Mouse (Mus musculus): ENCODE measurements around the gene Gm10382.
"Not testable (repeated sequence)": the region's sequence is repeated elsewhere in the genome, so short reads cannot be mapped to it uniquely, and the experiment has no call there.

Gm10382 gene

DNA sequence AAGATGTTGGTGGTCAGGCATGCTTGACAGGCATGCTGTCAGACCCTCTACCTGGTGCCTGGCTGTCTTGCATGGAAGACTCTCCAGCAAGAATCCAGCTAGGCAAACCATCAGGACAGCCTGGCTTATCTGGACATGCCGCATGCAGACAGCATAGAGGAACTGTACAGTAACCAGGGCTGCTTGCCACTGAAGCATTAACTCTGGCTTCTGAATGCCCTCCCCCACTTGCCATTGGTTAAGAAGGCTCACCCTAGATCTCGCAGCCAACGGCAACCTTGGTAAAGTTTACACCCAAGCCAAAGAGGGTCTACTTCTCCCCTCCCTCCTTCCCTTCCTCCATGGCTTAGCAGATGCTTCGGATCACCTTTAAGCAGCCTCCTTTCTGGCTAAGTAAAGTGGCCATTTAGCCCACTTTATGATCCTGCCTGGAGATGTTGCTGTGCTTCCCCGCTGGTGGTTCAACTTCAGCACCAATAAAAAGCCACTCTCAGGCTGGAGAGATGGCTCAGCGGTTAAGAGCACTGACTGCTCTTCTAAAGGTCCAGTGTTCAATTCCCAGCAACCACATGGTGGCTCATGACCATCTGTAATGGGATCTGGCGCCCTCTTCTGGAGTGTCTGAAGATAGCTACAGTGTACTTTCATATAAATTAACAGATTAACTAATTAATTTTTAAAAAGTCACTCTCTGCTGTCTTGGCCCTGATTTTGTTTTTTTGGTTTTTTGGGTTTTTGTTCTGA lies 18.0 kb upstream of the Gm10382 start:
- no peak for DNase-seq

DNA sequence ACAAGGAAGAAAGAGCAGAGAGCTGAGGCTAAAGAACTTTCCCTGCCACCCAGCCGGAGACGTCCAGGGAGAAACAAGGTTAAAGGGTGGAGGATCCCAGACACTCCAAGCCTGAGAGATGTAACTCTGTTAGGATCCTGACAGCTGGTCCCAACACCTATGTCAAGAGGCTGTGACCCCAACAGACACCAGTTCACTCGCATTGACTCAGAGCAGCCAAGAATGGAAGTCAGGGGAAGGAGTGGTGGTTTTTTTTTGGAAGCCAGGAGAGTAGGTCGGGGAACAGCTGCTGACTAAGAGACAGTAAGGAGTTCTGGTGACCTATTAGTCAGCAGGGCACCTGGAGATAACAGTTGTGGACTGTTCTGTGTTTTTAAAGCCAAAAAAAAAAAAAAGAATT lies 17.1 kb upstream of the Gm10382 start:
- DNase-seq = no peak

DNA sequence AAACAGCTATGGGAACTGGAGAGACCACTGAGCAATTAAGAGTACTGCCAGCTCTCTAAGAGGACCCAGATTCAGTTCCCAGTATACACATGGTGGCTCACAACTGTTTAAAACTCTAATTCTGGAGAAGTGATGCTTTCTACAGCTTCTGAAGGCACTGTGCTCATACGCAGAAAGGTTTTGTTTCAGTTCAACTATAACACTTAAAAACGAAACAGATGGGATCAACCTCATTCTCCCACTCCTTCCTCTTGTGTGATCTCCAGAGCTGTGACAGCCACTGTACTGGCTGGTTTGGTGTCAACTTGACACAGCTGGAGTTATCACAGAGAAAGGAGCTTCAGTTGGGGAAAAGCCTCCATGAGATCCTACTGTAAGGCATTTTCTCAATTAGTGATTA lies 13.3 kb upstream of the Gm10382 start:
- DNase-seq = no peak

DNA sequence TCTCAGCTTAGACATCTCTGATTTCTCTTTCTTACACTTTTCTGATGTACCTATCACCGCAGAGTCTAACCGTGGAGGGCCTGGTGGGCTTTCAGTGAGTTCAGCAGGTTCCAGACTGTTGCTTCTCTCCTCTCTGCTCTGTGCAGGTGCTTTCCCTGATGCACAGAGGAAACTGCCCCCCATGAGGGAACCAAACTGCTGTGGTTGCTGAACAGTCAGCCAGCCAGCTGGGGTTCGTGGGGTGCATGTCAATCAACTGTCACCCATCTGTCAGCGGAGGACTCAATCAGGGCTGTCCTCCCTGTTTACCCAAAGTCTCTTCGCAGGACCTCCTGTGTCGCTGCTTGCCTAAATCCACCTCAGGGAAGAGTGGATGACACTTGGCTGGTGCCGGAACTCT lies 11.9 kb upstream of the Gm10382 start:
- no peak for DNase-seq

DNA sequence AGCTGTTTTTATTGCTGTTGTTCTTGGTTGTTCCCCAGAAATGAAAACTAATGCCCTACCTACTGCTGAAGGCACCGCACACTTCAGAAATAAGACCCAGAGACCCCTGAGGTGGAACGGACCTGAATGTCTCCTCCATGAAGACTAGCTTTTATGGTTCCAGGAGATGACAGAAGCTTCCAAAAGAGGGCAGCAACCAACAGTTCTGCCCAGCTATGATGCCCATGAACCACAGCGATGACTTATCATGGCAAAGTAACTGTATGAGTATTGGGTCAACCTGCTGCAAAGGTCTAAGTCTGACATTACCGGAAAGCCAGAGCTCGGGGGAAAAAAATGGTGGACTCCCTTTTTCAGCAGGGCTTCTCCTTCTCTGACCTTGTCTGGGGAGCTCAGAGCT lies 10.2 kb upstream of the Gm10382 start:
- DNase-seq = no peak

DNA sequence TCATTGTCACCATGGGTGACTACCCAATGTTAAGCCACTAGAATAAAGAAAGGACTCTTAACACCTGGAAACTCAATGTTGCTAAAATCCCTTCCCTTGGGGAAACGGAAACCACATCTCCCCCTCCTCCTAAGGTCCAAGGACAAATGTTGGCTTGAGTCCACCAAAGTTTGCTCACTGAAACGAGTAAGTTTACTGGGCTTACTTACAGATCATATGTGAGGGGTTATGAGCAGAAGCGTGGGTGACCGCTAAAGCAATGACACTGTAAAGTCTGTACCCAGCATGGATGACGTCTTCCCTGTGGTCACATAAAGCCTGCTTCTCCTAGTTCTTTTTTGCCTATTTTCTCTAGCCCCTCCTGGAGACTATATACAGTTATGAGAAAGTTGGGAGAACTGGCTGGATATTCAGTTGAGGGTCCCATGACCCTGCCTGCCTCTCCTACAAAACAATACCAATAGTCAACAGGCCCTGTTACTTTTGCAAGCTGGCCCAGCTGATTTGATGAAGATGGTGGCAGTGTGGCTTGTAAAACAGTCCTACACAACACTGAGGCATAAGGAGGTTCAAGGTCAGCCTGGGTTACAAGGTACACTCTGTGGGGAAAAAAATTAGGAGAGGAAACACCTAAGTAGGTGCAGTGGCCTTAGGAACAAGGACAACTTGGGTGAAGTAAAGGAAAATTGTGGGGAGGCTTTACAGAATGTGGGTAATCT lies 7.0 kb upstream of the Gm10382 start:
- no peak for DNase-seq

DNA sequence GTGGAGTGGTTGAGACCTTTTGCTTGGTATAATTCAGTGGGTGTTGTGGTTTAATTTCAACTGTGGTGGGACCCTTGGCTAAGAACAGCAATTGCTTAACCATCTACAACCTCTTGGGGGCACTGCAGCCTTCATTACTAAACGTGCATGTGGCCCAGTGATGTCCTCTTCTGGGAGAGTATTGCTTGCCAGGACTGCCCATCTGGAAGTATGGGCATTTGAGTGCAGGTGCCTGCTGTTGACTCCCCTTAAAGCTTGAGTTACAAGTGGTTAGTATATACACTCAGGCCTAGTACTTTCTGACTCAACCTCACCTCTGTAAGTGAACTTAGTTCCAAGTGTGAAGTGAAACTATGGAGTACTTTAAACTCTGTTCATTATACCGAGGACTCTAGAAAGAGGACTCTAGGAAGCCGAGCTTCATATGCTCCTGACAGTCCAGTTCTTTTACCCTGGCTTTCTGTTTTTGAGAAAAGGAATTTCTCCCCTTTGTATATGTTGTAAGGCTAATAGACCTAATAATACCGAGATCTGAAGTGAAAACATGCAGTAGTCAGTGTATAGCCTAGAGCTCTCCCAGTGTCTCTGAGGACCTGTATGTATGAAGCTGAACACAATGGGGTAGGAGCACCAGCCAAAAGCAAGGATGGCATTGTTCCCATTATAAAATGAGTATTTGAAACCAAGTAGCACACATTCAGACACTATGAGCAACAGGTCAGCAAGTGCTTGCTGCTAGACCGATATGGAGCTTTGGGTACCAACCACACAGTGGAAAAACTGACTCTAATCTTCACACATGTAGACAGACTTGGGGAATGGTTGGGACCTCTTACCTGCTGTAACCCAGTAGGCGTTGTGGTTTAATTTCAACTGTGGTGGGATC lies 6.2 kb upstream of the Gm10382 start:
- DNase-seq = peak; percentile 59

DNA sequence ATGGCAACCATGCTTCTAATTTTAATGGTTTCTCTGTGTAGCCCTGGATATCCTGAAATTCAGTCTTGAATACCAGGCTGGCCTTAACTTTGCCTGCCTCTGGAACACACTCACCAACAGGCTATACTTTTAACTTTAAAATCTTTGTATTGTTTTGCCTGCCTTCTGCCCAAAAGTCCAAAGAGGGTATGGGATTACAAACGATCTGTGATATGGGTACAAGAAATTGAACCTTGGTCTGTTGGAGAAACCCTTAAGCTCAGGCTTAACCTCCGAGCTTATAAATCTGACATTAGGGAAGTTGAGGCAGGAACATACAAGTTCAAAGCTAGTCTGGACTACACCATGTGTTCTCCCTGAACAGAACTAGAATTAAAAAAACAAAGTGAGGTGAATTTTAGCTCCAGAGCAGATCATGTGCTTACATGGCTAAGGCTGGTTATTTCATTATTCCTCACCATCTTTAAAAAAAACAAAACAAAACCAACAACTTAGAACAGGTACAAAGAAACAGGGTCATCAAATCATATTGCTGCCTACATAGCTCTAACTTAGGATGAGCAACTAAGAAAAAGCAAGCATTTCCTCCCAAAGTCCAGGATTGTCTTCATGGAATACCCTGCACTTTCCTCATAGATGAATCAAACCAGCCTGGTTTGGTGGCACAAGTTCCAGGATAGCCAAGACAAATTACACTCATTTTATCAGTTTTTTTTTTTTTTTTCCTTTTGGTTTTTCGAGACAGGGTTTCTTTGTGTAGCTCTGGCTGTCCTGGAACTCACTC lies 5.3 kb upstream of the Gm10382 start:
- no peak for DNase-seq

DNA sequence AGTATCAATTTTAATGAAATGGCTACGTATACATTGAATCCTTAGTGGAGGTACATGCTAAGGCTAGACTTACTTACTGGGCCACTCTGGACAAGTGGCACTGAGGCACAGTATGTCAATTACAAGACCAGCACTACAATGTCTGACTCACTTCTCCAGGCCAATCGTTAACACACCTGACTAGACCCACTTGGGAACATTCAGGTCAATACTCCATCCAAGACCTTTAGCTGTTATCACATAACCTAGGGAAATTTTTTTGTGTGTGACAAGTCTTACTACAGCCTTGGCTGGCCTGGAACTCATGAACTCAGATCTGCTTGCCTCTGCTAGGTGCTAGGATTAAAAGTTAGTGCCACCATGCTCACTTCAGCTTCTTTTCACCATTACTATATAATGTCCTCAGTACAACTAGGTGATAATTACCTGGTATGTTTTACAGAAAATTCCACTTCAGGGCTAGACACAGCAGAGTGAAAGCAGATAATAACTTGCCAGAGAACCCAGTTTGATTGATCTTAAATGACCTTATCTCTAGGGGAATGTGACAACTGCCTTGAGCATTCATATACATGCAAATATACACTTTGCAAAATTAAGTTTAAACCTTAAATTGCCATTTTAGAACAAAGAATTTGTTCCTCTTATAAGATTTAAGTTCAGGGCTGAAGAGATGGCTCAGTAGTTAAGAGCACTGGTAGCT lies 4.5 kb upstream of the Gm10382 start:
- no peak for DNase-seq

DNA sequence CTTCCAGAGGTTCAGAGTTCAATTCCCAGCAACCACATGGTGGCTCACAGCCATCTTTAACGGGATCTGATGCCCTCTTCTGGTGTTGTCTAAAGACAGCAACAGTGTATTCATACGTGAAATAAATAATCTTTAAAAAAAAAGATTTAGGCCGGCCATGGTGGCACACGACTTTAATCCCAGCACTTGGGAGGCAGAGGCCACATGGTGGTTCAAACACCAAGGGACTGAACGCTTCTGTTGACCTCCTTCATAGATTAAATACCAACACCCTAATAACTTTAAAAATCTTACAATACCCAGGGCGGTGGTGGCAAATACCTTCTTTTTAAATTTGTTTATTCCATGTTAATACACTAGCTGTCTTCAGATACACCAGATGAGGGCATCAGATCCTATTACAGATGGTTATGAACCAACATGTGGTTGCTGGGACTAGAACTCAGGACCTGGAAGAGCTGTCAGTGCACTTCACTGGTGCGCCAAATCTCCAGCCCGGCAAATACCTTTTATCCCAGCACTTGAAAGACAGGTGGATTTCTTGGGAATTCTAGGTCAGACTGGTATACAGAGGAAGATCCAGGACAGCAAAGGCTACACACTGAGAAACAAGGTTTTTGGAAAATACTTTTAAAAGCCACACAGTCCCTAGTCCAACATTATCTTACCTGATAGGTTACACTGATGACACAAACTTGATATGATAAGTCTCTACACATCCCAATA lies 3.7 kb upstream of the Gm10382 start:
- no peak for DNase-seq

DNA sequence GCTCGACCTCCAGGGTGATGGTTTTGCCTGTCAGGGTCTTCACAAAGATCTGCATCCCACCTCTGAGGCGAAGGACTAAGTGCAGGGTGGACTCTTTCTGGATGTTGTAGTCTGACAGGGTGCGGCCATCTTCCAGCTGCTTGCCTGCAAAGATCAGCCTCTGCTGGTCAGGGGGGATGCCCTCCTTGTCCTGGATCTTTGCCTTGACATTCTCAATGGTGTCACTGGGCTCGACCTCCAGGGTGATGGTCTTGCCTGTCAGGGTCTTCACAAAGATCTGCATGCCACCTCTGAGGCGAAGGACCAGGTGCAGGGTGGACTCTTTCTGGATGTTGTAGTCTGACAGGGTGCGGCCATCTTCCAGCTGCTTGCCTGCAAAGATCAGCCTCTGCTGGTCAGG lies 1.8 kb upstream of the Gm10382 start:
- DNase-seq = not testable (repeated sequence)

DNA sequence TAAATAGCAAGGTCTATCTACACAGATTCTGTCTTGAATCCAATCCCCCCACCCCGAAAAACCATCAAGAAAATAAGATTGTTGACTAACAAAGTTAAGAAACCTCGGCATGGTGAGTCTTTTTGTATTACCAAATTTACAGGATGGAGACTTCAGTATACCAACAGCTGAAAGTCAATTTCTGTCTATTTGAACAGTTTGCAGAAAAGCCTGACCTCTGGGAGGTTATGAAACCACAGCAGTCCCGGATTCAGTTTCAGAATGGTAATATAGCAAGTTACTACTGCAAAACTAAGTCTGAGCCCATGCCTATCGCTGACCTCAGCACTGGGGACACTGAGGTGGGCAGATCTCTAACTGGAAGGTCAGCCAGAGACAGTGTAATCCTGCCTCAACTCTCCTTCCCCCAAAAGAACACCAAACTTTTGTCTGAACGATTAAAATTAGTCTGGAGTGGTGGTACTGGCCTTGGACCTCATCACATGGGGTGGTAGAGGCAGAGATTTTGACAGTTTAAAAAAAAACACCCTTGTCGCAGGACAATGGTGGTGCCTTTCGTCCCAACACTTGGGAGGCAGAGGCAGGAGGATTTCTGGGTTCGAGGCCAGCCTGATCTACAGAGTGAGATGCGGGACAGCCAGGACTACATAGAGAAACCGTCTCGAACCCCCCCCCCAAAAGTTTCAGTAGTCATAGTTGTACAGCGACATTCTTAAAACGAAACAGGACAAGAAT lies 597 bp upstream of the Gm10382 start:
- no peak for DNase-seq

DNA sequence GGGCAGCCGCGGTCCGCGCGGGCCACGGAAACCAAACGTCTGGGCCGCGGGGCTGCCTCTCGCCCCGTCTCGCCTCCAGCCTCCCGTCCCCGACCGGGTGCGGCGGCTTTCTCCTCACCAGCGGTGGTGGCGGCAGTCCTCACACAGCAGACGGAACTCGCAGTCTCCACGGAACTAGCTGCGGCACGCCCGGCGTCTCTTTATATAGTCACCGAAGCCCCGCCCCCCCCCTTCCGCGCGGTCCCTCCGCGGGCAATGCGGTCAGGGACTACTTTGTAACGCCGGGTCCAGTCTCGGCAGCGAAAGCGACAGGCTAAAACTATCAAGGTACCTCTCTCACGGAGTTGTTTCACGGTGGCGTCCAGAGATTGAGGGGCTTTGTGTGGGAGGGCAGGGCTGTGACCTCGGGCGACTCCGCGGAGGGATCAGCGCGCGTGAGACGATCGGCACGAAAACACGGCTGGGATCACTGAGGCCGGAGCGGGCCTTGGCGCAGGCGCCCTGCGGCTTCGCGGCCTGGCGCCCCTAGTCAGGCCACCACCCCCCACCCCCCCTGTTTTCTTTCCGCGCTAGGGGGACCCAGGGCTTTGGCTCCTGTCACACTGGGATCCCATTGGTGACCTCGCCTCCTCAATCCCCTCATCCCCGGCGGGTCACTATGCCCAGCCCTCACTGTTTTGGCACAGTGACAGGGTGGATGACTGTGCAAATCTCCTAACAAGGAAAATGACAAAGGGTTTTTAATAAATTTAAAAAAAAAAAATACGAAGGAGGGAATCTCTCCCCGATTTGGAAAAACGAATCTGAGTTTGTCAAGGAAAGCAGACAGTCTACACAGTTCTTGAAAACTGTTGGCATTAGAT lies 688 bp downstream of the Gm10382 start, which contains the start of gene Ubc:
Ubc (minus strand) TSS at position 624 of the 863 bp plus-strand sequence.
- DNase-seq = peak; percentile 86

DNA sequence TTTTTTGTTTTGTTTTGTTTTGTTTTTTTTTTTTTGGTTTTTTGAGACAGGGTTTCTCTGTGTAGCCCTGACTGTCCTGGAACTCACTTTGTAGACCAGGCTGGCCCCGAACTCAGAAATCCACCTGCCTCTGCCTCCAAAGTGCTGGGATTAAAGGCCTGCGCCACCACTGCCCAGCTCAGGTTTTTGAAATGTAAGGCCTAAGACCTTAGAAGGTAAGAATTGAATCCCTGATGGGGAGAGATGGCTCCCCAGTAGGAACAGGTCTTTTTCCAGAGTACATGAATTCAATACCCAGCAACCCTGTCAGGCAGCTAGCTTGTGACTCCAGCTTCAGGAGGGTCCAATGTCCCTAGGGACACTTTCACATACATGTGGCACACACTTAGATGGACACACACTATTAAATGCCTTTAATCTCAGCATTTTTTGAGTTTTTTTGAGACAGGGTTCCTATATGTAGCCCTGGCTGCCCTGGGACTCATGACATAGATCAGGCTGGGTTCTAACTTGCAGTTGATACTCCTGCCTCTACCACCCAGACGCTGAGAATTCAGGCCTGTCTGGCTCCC lies 1.9 kb downstream of the Gm10382 start:
- DNase-seq = no peak

DNA sequence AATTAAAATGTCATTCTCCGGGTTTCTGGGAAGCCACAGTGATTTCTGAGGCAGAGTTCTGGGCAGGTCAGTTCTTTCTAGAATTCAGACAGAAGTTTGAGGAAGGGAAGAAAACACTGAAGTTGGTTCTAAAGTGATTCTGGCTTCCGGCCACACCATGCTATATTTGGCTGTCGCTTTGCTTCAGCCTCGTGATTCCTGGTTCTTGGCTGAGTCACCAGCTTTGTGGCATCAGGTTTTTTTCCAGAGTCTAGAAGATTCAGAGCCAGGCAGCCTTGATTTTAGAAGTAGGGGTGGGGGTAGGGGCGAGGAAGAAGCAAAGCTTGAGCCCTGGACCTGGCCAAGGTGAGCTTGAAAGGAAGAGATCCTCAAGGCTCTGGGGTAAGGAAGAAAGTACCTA lies 2.5 kb downstream of the Gm10382 start:
- peak; percentile 69 for DNase-seq

DNA sequence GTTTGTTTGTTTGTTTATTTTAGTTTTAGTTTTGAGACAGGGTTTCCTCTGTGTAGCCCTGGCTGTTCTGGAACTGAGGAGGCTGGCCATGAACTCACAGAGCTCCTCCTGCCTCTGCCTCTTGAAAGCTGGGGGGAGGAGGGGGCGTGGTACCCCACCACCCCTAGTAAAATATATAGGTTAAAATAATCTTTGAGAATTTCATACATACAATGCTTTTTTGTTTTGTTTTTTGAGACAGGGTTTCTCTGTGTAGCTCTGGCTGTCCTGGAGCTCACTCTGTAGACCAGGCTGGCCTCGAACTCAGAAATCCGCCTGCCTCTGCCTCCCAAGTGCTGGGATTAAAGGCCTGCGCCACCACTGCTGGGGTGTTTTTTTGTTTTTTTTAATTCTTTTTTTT lies 3.1 kb downstream of the Gm10382 start:
- not testable (repeated sequence) for DNase-seq

DNA sequence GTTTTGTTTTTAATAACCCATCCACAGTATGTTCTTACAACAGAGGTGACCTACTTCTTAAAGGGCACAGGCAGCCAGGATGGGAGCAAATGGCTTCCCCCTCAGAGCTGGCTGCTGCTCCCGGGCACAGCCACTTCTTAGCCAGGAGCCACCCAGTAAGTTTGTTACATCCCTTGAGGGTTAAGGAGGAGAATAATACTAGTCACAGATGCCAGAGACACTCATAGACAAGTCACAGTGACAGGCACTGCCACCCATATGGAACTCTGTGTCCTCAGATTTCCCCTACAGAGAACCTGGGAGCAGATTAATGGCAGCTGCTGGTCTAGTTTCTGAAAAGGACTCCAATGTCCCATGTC lies 3.5 kb downstream of the Gm10382 start:
- DNase-seq = no peak

DNA sequence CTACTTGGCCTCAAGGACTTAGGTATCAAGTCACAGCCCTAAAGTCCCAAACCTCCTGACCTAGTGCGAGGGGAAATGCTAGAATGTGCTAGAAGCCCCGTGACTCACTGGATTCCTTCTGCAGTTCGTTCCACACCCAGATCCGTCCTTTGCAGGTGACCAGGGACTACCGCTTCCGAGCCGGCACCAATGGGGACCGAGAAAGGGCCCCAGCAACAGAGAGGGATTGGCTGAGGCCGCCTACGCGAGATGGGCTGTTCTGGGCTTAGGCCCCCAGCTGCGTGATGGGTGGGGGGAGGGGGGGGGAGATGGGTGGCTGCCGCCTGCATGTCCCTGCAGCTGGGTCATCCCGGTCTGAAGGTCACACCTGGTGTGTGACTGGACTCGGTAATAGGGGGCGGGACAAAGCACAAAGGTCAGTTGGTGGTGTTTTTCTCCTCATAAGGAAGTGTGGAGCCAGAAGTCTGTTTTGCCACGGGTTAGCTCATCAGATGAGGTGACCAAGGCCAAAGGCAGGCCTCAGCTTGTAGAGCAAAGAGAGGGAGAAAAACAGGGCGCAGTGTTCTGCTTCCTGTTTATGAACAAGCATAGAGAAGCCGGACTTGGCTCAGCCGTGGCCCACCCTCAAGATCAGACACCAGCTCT lies 4.0 kb downstream of the Gm10382 start:
- DNase-seq = peak; percentile 92

Data from cerebellum, adult 8-10 months (tissue).